Mouse (Mus musculus) embryo, embryonic 10 days (tissue): ENCODE measurements around the gene Dhrs3.

Source experiments
- DNase-seq: peaks from one replicate; pipeline ENCODE4 v3.0.0-alpha.2; 2015; ENCODE audit warnings: low spot score

The Dhrs3 gene

GRCm38 (mm10) chr4:144892133-144892936 lies at the start of gene Dhrs3:
Gene Dhrs3, plus strand, starts transcription at chr4:144892827.
- peak; percentile 86 for DNase-seq

GRCm38 (mm10) chr4:144861756-144862505 lies 30.7 kb upstream of the Dhrs3 start:
- no peak for DNase-seq

- DNase-seq, result no peak
Measured at GRCm38 (mm10) chr4:144867926-144868325, 24.7 kb upstream of the Dhrs3 start.

DNA sequence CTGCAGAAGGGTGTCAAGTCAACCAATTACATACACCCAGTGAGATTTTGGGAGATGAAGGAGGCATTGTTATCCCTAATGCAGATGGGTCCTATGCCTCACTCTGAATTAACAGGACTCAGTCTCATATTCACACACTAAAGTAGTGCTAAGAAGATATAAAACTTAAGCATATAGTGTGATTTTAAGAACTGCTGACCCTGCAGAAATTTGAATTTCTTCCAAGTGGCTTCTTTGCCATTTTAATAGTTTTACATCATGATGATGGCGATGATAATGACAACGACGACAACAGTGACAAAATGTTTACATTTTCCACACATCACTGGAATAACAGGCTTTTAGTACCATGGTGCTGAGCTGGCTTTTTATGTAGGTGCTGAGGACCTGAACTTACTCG lies 24.0 kb upstream of the Dhrs3 start:
- no peak for DNase-seq

- peak; percentile 38 for DNase-seq
Measured at GRCm38 (mm10) chr4:144872905-144873304, 19.7 kb upstream of the Dhrs3 start.

DNA sequence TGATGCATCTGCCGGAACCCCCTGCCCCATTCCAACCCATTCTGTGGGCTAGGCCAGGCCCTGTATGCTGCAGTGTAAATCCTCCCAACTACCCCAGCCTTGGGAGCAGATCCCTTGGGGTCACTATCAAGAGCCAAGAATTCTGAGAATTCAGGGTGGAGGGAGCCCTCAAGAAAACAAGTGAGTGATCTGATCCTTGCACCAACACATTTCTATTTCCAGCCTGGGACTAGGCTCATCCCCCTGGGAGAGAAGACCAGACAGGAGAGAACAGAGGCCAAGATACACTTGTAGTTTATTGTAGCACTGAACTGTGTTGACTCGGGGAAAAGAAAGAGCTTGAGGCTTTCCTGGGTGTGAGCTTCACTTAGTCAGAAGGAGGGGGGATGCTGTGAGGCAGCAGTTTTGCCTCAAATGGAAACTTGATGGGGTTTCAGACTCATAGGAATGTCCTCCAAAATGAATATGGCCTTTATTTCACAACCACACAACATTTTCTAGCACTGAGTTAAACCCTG lies 17.0 kb upstream of the Dhrs3 start:
- DNase-seq, result no peak

- DNase-seq, result no peak
Measured at GRCm38 (mm10) chr4:144879549-144879948, 13.1 kb upstream of the Dhrs3 start.

DNA sequence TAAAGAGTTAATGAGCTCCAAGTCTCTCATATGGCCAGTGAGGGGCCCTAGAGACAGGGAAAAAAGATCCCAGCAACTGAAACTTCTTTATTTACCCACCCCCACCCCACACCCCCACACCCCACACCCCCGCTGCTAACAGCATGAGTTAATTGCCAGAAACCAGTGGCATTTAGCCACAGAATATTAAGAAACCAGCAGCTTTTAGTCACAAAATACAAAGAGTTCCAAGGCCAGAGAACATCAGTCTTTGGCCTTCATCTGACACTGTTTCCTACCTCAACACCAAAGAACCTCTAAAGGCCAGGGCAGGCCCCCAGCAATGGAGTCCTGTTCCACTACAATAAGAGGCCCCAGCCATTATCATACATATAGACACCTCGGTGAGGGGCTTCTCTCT lies 11.3 kb upstream of the Dhrs3 start:
- DNase-seq, result no peak

- DNase-seq, result no peak
Measured at GRCm38 (mm10) chr4:144882881-144883331, 9.7 kb upstream of the Dhrs3 start.

GRCm38 (mm10) chr4:144886460-144886859 lies 6.2 kb upstream of the Dhrs3 start:
- no peak for DNase-seq

DNA sequence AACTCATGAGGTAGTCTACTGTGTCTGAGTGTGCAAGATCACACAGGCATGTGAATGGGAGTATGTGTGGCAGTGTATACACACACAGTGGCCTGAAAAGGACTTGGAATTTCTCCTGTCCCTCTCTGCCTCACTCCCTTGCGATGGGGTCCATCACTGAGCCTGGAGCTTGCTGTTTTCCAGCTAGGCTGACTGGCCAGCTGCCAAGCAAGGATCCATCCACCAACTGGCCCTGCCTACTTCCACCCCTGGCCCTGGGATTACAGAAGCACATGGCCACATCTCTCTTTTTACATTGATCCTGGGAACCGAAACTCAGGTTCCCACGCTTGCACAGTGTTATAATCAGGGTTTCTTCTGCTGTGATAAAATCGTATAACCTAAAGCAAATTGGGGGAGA lies 3.9 kb upstream of the Dhrs3 start:
- DNase-seq, result no peak

GRCm38 (mm10) chr4:144889505-144890301 lies 2.9 kb upstream of the Dhrs3 start:
- no peak for DNase-seq

DNA sequence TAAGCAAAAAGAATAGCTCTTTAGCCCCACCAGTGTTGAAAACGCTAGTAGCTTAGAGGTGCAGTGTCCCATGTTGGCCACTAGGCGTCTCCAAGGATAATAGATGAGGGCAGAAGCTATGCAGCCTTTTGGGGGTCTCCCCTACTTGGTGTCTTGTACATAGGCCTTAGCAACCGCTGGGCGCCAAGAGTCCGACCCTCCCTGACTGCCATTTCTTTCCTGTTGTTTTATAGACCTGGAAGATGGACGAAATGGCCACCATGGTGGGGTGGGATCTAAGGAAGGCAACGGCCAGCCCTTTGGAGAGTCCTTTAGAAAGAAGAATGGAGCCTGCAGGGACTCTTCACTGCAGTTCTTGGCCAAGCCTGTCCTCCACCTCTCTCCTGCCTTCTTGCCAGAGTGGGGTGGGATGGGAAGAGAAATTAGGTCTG lies 1.9 kb upstream of the Dhrs3 start:
- DNase-seq, result peak; percentile 84

DNA sequence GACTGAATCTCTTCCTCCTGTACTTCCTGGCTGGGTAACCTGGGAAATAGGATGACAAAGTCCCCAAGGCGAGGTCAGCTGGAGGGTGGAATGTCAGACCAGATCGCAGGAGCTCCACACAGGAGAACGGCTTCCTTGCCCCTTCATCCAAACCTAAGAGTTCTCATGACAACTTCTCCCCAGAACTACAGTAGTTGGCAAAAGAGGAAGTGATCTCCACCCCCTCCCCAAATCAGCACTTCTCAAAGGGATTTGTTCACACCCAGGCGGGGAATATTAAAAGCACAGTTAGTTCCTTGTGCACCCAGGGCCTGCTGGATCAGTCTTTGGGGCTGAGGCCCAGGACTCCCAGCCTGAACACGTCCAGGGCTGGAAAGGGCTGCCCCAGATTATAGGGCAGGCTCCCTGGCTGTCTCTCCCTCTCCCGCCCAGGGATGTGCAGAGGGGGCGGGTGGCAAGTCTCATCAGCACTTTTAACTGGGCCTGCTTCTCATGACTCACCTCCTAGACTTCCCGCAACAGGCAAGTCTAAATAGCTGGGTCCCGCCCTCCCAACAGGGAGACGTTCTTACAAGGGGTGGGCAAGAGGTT lies 1.4 kb upstream of the Dhrs3 start:
- peak; percentile 14 for DNase-seq

DNA sequence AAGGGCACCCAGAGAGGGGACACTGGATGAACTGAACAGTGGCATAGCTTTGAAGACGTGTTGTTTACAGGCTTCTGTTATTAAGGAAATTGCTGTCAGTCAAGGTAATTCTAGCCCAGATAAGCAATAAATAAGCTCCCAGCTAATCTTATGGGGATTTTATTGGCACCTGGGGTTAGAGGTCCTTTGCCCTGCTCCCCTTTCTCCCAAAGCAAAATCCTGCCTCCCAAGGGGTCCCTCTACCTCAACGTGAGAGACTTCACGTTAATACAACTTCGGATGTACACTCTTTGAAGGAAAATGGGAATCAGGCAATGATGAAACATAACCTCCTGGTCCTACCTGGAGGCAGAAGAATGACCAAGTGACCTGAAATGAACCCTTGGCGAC lies 889 bp upstream of the Dhrs3 start:
- DNase-seq, result no peak

DNA sequence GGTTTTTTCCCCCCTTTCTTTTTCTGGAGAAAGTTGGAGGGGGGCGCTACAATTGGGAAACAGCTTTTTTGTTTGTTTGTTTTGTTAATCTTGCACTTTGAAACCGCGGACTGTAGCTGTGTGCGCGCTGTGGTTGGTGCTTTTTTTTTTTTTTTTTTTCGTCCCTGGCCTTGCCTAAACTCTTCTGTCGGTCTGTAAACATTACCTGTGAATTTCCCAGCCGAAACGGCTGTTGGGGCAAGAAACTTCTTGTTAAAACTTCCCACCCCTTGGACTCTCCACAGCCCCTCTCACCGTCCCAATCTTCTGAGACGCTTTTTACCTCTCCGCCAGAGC lies 278 bp downstream of the Dhrs3 start:
- no peak for DNase-seq

DNA sequence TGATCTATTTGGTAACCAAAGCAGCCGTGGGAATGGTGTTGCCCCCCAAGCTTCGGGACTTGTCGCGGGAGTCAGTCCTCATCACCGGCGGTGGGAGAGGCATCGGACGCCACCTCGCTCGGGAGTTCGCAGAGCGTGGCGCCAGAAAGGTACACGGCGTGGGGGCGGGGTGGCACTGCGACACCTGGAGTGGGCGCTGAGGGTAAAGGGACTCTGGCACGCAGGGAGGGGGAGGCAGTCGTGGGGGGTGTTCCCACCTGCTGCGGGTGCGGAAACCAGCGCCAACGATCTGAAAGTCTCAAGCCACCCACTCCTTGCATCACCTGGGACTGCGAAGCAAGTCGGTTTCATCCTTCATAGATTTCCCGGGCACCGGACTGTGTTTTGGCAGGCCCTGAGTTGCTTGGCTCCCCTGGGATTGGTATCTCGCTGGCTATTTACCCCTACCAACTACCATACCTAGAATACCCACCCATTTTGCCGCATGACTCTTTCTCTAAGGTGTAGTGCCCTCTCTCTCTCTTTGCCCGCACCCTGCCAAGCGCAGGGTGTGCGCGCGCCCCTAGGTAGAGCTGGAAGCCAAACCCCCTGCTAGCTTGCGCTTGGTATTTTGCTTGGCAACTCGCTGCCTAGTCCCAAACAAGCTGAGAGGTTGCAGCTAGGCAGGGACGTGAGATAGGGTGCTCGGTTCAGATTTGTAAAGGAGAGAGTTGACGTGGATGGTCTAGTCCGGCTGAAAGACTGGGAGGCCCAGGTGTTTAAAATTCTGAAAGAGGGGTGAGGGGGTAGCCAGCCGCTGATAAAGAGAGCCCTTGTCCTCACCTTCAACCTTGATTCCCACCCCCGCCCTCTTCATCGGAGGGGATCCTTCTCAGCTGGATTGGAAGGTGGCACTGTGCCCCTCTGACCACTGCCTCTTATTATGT lies 1.2 kb downstream of the Dhrs3 start:
- DNase-seq, result peak; percentile 41

DNA sequence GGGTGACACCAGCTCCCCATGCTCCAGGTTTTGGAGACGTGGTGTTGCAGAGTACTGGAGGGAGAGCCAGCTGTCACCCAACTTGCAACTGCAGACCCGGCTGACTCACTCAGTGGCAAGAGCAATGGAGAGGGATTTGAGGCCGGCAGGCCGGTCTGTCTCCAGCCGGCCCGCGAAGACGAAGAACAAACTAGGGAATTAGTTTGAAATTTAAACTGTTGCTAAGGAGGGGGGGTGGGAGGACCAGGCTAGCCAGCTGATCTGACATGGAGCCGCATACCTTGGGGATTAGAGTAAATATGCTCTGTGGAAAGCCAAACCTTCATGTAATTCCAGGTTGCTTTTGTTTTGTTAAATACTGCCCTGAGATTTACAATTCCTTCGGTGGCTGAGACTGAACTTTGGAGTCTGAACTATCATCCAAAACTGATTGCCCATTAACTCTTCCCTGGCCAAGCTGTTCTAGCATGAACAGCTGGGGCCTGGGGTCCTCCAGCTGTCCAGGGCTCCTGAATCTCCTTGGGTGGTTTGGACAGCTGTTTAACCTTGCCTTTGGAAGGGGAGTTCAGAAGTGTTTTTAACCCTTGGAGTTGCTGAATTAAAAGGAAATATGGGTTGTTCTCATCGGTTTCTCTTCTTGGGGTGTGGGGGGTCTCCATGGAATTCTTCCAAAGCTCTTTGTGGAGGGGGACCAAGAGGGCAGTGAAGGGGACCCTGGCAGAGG lies 2.0 kb downstream of the Dhrs3 start:
- peak; percentile 39 for DNase-seq

DNA sequence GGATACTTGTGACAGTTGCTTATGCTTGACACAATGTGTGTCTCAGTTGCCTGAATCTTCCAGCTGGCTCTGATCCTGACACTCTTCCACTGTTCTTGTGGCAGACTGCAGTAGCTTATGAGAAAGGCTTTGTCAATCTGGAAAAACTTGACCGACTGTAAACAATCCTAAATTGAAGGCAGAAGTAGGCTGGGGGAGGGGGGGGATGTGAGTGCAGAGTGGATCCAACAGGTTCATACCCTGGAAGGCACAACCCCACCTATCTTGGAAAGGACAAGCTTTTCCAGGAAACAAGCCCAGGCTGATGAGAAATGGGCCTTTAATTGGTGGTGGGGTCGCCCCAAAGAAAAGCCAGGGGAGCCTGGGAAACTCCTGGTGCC lies 2.6 kb downstream of the Dhrs3 start:
- DNase-seq, result no peak

DNA sequence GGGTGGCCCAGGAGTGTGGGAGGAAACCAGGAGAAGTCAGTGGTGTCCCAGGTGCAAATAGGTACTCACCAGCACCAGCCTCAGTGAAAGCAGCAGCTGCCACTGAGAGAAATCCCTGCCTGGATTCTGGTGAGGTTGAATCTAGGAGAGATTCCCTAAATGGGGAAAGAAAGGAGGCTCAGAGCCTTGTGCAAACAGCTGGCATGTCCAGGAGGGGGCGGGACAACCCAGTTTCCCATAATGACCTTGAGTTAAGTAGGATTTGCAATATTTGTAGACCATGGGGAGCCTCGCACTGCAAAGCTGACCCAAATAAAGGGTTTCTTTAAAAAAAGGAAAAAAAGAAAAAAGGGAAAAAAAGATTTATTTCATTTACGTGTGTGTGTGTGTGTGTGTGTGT lies 3.7 kb downstream of the Dhrs3 start:
- peak; percentile 34 for DNase-seq
